Mouse (Mus musculus): ENCODE results near the gene Cabp4.

DNA sequence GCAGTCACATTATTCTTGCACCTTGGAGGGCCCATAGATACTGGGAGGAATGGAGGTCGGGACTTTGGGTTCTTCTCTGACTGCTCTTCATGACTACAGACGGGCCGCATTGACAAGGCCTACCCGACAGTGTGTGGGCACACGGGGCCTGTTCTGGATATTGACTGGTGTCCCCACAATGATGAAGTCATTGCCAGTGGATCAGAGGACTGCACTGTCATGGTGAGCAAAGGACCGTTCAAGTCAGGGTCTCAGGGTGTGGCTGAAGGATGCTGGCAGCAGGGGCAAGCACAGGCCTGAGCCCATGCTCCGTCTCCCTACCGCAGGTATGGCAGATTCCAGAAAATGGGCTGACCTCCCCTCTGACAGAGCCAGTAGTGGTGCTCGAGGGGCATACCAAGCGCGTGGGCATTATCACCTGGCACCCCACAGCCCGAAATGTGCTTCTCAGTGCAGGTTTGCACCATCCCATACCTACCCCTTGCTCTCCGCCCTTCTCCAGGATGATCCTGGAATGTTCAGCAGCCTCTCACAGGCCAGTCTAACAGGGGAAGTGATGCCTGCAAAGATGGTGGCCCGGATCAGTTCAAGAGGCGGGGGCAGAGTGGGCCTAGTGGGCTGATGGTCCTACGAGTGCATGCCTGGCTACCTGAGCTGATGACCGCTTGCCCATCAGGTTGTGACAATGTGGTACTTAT is 6.1 kb upstream of the Cabp4 start:
- TF ChIP-seq CTCF (IDR thresholded peaks at IDR 0.05; ENCODE audit: control insufficient read depth, insufficient read depth, insufficient replicate concordance, low read depth, low read length): no peak
- no peak for TF ChIP-seq POLR2A (IDR thresholded peaks at IDR 0.05; ENCODE audit: control insufficient read depth, low read depth, low read length)

Measured in testis, adult 2 months (tissue).